In genomic region chr1:71272550-71272949, GRCm38 (mm10) we compare ENCODE assay signal across 15 mouse cellular contexts.
"Had no signal": no experiment of that assay in that cellular context is flagged by ENCODE, and none has a peak within 500 bp of the region (broad histone marks: within the 10 kb centered on the region; RNA-seq: fewer than 3 reads in every experiment).

No protein-coding gene starts in this region.

- H3K9me3 ChIP-seq: kidney, embryonic 15.5 days; liver, embryonic 13.5 days had no signal

- H3K27me3 ChIP-seq: kidney, embryonic 15.5 days; liver, embryonic 13.5 days had no signal

- H3K27ac ChIP-seq: kidney, embryonic 15.5 days; liver, embryonic 13.5 days had no signal

- H3K4me2 ChIP-seq: kidney, embryonic 15.5 days; liver, embryonic 13.5 days; midbrain, embryonic 11.5 days had no signal

- H3K4me3 ChIP-seq: kidney, embryonic 15.5 days; liver, embryonic 13.5 days had no signal

- DNase-seq: kidney, adult 11 months; kidney, adult 8-10 months; kidney, postnatal 10 days; kidney, postnatal 36 days; layer of hippocampus, postnatal 36 days; liver, embryonic 13.5 days; lung, adult 2 months; lung, postnatal 14 days; lung, postnatal 4 days; midbrain, embryonic 14.5 days; thymus, adult 2 months; thymus, postnatal 14 days; thymus, postnatal 4 days had no signal

- H3K36me3 ChIP-seq: kidney, embryonic 15.5 days; liver, embryonic 13.5 days had no signal

- H3K9ac ChIP-seq: kidney, embryonic 15.5 days; liver, embryonic 13.5 days had no signal

- H3K4me1 ChIP-seq: kidney, embryonic 15.5 days; liver, embryonic 13.5 days had no signal
